Mouse (Mus musculus) retina, postnatal 7 days (tissue): Measurements from ENCODE around the gene AI481877.

Experiments
- DNase-seq: peaks from one replicate; pipeline ENCODE4 v3.0.0-alpha.2; 2012; ENCODE audit warnings: low read depth, low spot score

The AI481877 gene

DNA sequence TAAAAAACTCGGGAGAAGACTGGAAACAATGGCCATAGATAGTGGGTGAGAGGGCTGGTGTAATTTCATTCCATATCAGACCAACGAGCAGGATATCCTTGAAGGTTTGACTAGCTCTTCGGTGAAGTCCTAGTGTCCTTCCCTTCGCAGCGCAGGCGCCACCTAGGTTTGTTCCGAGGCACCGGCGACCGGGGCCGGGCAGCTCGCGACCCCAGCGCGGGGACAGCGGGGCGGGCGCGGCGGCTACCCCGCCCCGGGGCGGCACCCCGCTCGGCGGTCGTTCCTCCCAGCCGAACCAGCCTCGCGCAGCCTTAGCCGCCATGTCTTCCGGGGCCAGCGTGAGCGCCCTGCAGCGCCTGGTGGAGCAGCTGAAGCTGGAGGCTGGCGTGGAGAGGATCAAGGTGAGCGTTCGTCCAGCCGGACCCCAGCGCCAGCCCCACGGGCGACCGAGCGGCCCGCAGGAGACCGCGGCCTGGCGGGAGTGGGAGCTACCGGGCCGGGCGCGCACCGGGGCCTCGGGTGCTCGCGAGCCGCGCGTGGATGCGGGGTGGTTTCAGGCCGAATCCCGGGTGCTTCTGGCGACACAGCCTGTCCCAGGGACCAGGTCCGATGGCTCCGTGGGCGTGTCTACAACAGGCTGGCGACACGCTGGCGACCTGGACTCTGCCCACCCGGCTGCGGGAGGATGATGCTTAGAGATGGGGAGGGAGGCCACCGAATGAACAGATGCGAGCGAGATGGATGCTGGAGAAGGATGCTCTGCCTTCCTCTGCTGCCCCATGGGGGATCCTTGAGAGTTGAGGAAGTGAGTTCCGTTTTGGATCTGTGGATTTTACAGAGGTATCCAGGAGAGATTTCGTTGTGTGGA, 103.6 kb downstream of the AI481877 start, which contains the start of gene Gng10:
TSS of gene Gng10 (plus strand) at position 171 of the 868 bp plus-strand sequence.
- DNase-seq, result peak; percentile 37

DNA sequence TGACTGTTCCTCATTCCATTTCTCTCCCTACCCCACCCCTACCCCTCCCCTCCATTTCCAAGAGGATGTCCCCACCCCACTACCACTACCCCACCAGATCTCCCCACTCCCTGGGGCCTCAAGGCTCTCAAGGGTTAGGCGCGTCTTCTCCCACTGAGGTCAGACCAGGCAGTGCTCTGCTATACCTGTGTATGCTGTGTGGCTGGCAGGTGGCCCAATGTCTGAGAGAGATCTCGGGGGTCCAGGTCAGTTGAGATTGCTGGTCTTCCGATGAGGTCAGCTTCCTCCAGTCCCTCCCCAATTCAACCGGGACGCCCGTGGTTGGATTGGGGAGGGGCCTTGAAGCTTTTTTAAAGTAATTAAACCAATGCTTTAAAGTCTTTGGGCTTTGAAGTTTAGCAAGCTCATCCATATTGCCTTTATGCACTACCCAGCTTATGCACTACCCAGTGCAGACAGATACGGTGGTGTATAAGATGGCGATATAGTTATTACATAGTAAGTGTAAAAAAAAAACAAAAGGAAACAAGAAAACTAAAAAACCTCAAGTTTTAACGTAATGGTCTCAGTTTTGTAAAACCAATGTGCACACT, 104.4 kb downstream of the AI481877 start:
- DNase-seq, result no peak

DNA sequence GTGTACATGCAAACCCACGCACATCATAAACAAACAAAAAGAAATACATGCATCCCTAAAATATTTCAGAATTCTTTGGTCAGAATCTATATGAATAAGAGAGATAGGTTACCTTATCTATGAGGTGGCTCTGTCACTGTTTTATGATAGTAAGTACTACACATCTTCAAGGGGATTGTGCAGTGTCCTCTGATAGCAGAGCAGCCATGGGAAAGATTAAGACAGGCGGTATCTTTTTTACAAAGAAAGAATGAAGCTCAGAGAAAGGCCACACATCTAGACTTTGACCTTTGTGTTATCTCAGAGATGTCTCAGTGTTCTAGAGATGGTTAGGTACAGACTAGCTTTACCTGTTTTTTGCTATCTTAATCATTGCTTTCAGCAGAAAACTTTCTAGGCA, 121.9 kb downstream of the AI481877 start:
- DNase-seq, result no peak

DNA sequence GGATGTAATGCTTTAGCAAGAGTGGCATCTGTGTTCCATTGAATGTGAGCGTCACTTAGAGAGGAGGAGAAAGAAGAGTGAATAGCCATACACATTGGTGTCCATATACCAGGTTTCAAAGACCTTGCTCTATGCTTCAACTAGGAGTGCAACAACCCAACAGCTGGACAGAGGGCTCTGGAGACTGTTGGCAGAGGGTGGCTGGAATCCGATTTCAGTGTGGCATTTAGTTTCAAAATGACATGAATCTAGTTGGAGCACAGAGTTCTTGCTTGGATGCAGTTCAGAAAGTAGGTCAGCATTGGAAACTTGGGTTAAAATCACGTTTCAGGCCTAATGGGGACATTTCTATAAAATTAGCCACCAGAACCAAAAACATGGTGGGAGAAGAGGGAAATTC, 123.6 kb downstream of the AI481877 start:
- no peak for DNase-seq

DNA sequence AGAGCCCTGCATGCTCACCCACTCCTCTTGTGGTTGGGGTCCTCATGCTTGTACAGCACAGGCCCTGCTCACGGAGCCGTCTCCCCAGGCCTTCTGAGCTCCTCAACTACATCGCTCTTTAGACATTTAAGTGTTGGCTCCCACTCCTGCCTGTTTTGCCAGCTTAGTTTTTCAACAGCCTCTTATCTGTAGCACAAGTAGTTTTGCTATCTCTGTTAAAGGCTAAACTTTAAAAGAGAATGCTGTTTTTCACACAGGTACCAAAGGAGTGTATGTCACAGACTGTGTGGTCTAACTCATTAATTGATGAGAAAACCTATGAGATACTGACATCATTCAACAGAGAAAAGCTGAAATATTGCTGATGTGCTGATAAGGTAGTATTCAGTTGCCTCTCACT, 127.3 kb downstream of the AI481877 start:
- no peak for DNase-seq

DNA sequence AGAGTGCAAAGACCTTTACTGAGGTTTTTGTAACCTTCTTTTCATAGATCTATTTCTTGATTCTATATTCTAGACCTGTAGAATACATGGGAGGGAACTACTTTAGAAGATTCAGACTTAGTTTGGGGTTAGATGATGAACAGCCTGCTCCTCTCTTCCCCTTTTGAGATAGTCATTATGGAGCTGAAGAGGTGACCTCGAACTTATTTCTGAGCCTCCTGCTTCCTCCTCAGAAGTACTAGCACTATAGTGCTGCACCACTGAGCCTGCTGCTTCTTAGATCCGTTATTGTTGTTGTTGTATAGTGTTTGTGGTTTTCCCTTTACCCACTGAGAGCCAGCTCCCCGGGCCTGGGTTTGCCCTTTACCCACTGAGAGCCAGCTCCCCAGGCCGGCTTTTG, 129.1 kb downstream of the AI481877 start:
- DNase-seq, result no peak

DNA sequence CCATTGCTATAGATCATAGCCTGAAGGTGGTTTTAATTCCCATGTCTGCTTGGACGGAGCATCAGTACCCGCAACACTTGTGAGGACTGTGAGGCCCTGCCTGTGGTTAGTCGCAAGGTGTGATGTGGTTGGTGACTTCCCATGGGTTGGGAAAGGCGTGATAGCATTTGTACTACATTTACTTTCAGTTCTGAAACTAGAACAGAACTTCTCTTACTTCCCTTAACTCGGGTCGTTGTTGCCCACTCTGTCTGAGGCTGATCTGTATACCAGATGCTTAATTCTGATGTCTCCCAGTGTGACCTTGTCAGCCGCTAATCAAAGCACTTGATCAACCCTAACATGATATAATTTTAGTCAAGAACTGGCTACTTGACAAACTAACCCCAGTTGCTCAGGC, 129.6 kb downstream of the AI481877 start:
- DNase-seq, result no peak

DNA sequence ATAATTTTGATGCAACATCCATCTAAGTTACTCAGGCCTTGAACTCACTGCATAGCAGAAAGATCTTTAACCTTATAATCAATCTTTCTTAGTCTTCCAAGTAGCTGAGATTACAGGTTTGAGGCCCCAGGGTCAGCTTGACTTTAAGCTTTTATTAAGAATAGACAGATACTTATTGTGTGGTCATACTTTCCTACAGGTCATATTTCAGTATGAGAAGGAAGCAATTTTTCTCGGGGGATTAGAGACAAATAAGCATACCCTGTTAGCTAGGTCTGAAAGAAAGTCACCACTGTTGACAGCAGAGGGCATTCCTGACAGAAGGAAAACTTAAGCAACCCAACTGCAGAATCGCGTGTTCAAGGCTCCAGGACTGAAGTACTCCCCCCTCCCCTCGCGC, 130.8 kb downstream of the AI481877 start:
- no peak for DNase-seq

DNA sequence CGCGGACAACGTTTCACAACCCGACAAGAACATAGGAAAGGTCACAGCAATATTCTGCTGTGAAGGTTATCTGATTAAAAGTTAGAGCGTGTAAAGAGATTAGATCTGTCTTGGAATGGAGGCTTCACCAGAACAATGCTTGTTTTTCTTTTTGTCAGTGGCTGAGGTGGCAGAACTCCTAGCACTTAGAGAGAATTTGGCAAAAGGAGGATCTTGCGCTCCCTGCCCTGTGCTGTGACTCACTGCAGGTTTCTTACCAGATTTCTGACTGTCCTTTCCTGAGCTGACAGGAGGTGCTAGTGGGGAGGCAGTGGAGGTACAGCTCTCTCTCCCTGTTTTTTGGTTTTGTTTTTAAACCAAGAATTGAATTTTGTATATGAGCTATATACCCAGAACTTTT, 131.8 kb downstream of the AI481877 start:
- no peak for DNase-seq

DNA sequence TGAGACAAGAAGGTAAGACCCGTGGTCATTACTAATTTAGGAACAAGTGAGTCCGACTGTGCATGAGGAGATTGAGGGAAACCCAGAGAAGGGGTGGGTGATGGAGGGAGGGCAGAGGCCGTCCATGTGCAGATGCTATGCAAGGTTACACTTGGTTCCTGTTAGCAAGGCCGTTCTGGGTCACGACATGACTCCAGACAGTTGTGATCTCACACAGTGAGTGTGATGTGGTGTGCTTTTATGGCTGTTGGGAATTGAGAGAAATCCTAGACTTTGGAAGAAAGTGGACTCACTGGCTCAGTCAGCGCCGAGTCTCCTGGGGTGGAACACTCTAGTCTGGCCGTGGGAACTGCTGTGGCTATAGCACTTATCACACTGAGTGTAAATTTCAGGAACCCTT, 132.6 kb downstream of the AI481877 start:
- no peak for DNase-seq

DNA sequence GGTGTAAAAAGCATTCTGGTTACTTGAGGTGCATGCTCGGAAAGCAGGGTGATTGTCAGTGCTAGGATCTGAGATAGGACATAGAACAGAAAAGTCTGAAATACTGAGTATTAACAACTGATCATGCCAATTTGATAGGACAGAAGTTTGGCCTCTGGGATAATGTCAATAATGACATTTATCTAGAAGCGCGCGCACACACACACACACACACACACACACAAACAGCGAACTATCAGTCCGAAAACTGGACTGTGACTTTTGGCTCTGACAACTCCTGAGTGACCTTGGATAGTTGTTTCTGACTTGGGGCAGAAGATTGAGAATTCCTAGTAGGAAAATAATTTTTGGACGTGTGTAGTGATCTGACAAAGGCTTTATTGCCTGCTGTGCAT, 135.0 kb downstream of the AI481877 start:
- no peak for DNase-seq

DNA sequence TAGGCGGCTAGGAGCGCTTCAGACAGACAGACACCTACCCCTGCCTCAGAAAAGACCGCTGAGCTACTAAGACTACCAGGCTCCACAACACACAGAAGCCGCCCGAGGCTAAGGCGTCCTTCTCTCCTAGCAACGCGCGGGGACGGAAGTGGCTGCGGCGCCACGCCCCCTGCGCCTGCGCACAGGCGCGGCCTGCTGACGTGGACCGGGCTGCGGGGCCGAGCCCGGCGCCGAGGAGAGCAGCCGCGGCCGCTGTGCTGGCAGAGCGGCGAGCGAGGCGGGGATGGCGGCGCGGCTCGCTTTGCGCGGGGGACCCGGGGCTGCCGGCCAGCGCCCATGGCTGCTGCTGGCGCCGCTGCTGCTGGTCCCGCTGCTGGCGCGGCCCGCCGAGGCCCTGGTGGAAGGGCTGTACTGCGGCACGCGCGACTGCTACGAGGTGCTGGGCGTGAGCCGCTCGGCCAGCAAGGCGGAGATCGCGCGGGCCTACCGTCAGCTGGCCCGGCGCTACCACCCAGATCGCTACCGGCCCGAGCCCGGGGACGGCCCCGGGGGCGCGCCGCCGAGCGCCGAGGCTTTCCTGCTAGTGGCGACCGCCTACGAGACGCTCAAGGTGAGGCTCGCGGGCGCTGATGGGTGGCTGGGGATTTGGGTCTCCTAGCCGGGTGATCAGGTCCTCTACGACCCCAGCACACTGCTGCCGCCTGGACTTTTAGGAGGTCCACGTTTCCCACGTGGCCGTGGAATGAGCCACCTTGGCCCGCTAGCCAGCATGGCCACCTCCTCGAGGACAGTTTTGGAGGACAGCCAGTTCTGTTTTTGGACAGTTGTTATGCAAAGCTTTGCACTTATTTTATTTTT, 135.6 kb downstream of the AI481877 start, which contains the start of gene Gm20503:
TSS of gene Gm20503 (plus strand) at position 263 of the 858 bp plus-strand sequence.
- peak; percentile 89 for DNase-seq

DNA sequence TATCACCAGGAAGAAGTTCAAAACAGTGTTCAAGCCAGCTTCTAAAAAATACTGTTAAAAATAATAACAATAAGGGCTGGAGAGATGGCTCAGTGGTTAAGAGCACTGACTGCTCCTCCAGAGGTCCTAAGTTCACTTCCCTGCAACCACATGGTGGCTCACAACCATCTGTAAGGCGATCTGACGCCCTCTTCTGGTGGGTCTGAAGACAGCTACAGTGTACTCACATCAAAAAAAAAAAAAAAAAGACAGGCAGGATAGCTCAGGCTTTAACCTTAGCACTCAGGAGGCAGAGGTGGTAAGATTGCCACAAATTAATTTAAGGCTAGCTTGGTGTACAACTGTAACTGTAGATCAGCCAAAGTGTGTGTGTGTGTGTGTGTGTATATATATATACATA, 138.2 kb downstream of the AI481877 start:
- no peak for DNase-seq

DNA sequence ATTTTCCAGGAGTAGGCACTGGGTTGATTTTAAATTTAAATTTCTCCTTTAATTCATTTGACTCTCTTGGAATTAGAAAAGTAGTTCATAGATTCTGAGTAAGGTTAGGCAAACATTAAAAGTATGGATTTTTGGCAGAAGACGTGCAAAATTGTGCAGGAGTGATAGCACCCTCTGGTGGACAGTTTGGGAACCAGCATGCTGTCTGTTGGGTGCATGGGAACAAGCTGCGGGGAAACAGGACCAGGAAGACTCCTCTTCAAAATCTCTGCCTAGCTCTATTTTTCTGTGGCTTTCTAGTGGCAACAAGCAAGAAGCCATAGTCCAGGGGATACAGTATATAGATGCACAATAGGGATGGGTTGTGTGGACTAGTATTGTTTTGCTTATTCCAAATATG, 139.1 kb downstream of the AI481877 start:
- peak; percentile 43 for DNase-seq

DNA sequence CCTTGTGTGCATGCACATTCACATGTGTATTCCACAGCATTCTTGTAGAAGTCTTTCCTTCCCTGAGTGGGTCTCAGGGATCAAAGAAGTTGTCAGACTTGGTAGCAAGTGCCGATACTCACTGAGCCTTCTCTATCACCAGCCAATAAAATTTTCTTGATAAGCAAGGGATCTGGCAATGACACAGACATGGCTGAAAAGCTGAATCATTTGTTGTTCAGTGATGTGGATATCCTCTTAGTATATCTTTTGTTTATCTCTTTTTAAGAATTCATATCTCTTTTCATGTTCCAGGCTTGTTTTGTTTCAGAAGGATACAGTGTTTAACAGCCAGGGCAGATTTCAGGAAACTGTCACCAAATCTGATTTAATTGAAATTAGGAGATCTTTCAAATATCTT, 140.1 kb downstream of the AI481877 start:
- DNase-seq, result no peak

DNA sequence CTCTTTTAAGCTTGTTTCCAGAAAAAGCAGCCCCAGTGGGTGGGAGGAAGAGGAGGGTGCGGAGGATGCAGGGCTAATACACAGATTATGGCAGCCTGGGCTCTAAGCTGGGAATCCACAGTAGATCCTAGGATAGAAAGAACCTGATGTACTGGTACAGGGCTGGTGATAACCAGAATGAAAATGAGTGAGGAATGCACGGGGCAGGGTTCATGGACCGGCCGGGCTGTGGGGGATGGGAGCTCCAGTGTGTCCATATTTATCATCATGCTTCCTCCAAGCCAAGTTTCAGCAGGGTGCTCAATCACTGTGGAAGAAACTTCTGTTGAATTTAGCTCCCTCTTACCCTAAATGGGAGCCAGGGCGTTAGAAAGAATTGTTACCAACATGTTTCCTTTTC, 141.7 kb downstream of the AI481877 start:
- DNase-seq, result no peak

DNA sequence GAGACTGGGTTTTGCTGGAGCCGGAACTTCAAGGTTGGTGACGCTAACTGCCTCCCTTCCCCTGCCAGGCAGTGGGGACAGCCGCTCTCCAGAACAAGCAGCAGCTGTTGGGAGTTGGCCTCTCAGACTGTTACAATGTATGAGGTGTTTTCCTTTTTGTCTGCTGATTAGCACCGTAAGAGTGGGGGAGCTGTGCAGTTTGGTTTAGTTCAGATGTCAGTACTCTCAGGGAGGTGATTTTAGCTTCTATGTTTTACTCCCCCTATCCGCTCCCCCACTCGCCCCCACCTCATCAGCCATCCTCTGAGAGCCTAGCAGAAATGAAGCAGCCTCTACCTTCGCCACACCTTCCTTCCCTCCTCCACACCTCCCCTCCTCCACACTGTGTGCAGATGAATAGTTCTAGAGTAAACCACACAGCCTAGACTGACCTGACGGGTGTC, 143.5 kb downstream of the AI481877 start:
- DNase-seq, result no peak

DNA sequence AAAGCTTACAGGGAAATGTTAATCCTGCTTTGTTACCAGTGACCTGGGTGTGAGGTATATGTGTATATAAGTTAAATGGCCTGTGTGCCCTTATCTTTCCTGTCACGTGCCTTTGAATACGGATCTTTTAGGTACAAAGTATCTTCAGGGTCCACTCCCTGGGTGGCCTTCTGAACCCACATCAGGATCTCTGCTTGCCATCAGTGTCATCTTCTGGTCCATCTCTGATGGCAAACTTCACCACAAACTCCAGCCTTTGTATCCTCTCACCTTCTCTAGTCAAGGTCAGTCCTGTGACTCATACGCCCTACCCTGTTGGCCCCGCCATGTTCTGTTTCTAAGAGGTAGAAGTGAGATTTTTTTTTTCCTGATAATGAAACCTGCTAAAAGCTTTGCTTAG, 144.0 kb downstream of the AI481877 start, which contains the start of gene Dnajc25:
TSS of gene Dnajc25 (plus strand) at position 301 of the 400 bp plus-strand sequence.
- no peak for DNase-seq
